Mouse (Mus musculus) lung, adult 2 months (tissue): ENCODE results near the gene Cldnd2.

Experiments used
- CTCF ChIP-seq: fragments of 200-500 bp; IDR thresholded peaks from 2 replicates; pipeline ENCODE4 v1.5.1; 2011; ENCODE audit warnings: mild to moderate bottlenecking, low read length, control low read depth; ENCODE audit not compliant: insufficient read depth
- POLR2A ChIP-seq: fragments of 200-500 bp; IDR thresholded peaks from 2 replicates; pipeline ENCODE4 v1.6.1; 2011; ENCODE audit warnings: low read depth, mild to moderate bottlenecking, control low read depth, low read length, borderline replicate concordance; ENCODE audit errors: extremely low read depth

DNA sequence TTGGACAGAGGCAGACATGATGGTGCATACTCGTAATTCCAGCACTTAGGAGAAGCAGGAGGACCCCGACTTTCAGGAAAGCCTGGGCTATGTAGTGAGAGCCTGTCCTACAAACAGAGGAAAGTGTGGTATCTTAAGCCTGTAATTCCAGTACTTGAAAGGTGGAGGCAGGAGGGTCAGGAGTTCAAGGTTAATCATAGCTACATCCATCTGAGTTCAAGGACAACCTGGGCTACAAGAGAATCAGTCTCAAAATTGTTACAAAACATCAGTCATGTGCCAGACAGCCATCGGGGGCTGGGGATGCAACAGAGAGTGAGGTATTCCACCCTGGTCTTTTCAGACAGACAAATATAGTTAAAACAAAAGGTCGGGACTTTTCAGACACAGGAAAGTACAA lies 7.7 kb upstream of the Cldnd2 start:
- TF ChIP-seq CTCF, result no peak
- no peak for TF ChIP-seq POLR2A
